Mouse (Mus musculus): ENCODE results near the gene Atg9b.

DNA sequence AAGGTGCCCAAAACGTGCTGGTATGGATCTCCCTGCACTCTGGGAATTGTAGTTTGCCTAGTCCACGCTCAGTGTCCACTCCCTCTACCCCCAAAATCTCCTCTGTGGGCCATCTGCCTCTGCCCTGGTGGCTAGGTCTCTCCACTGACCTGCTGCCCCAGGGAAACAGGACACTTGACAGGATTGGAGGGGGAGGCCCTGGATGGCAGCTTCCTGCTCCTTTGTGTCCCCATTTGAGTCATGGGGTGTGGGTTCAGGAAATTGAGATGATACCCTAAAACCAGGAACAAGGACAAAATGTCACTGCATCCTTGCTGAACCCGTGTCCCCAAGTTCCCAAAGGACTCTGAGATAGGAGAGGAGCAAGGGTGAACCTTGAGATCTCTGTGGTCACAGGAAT is 27.9 kb downstream of the Atg9b start:
- no peak for TF ChIP-seq MYOG (IDR thresholded peaks at IDR 0.05; ENCODE audit: control insufficient read depth in 1 of 3, insufficient read depth in 1 of 3, insufficient read length in 2 of 3, low read depth in 2 of 3)
- TF ChIP-seq POLR2A (IDR thresholded peaks at IDR 0.05; ENCODE audit: insufficient read length, low read depth), result no peak
- no peak for TF ChIP-seq MYOD1 (IDR thresholded peaks at IDR 0.05; ENCODE audit: control insufficient read depth in 1 of 3, insufficient read length in 2 of 3, low read depth in 2 of 3)
- no peak for TF ChIP-seq REST (IDR thresholded peaks at IDR 0.05; ENCODE audit: insufficient read depth, insufficient read length)
- TF ChIP-seq MAX (IDR thresholded peaks at IDR 0.05; ENCODE audit: low read depth), result no peak
